Mouse (Mus musculus) intestine, embryonic 14.5 days (tissue): ENCODE data around the gene Olfr373. TPM values are rescaled to one million over a fixed set of nuclear protein-coding genes. Genes with fewer than 3 reads are reported as not detected.

ENCODE experiments used
- ATAC-seq: fragments of 200-750 bp; cut with Nextera tagmentation; replicated peaks from 2 replicates; pipeline ENCODE4 v1.8.0; 2017; ENCODE audit warnings: low read depth, moderate number of reproducible peaks, moderate TSS enrichment, moderate library complexity; ENCODE audit not compliant: low FRiP score, low TSS enrichment
- DNase-seq: peaks from one replicate; pipeline ENCODE4 v3.0.0-alpha.2; 2018; ENCODE audit warnings: low spot score
- H3K27ac ChIP-seq: fragments of 300-500 bp; sonication (generic); 2 replicates; pipeline ENCODE4 v1.5.1; 2014; ENCODE audit warnings: low read depth, mild to moderate bottlenecking, control low read depth
- H3K27me3 ChIP-seq: fragments of 300-500 bp; sonication (generic); replicated peaks from 2 replicates; pipeline ENCODE4 v1.6.1; 2014; ENCODE audit warnings: low read length, control low read depth; ENCODE audit not compliant: control insufficient read depth, insufficient read depth
- H3K36me3 ChIP-seq: fragments of 300-500 bp; sonication (generic); 2 replicates; pipeline ENCODE4 v1.6.1; 2014; ENCODE audit warnings: low read length, control low read depth; ENCODE audit not compliant: control insufficient read depth, insufficient read depth
- H3K4me1 ChIP-seq: fragments of 300-500 bp; sonication (generic); replicated peaks from 2 replicates; pipeline ENCODE4 v1.6.1; 2014; ENCODE audit warnings: low read length, control low read depth, mixed read lengths; ENCODE audit not compliant: control insufficient read depth, insufficient read depth
- H3K4me2 ChIP-seq: fragments of 300-500 bp; sonication (generic); 2 replicates; pipeline ENCODE4 v1.6.1; 2014; ENCODE audit warnings: low read length
- H3K4me3 ChIP-seq: fragments of 300-500 bp; sonication (generic); 2 replicates; pipeline ENCODE4 v1.5.1; 2014; ENCODE audit warnings: low read depth, low read length, control low read depth, mixed read lengths
- H3K9ac ChIP-seq: fragments of 300-500 bp; sonication (generic); 2 replicates; pipeline ENCODE4 v1.6.1; 2014; ENCODE audit warnings: mild to moderate bottlenecking, low read length
- H3K9me3 ChIP-seq: fragments of 300-500 bp; sonication (generic); 2 replicates; pipeline ENCODE4 v1.6.1; 2016; ENCODE audit warnings: low read length, control low read depth; ENCODE audit not compliant: control insufficient read depth
- WGBS: fragments of 180-500 bp; shearing (Covaris S2); extraction: QIAGEN DNeasy Blood & Tissue Kit; methylation state at CpG from one replicate; pipeline ENCODE4 v1.1.7; 2014; 5-methylcytosine and 5-hydroxymethylcytosine counted together
- polyA plus RNA-seq: library from polyadenylated mRNA; unstranded; fragments of >200 nt; fragmentation: Nextera tagmentation; extraction: Ambion mirVana; gene quantifications from 2 replicates; pipeline ENCODE4 v1.2.1, GENCODE M21; 2014

The Olfr373 gene
- polyA plus RNA-seq, 1 experiment from 2014 or later: 0.11 TPM

GRCm38 (mm10) chr8:72127834-72128233 is 44.9 kb downstream of the Olfr373 start:
- no peak for ATAC-seq
- H3K27ac ChIP-seq: no peak overlapping the region

DNA sequence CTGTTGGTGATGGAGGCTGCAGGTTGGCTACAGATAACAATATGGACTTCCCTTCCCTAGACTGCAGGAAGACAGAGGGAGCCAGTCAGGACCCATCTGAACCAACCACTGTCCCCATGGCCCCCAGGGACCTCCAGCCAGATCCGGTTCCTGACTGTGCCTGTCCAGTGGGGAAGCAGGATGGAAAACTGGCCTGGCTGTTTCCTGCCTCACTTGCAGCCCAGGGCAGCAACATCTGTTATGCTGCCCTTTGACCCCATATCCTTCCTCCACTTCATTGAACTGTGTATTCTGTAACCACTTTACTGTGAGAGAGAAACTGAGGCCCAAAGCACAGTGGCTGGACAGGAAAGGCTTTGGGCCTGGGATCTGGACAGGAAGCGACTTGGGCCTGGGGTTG is 48.3 kb downstream of the Olfr373 start:
- no peak overlapping the region for H3K4me2 ChIP-seq
- H3K27me3 ChIP-seq: no peaks in the 10 kb centered on the region
- ATAC-seq (no peak), DNase-seq (no peak)
- H3K4me3 ChIP-seq: no peak overlapping the region
- H3K4me1 ChIP-seq: peaks cover 5% of the 10 kb centered on the region
- no peak overlapping the region for H3K27ac ChIP-seq
- H3K9ac ChIP-seq: no peak overlapping the region
- H3K36me3 ChIP-seq: no peaks in the 10 kb centered on the region
- 62% methylated on average over 2 of the region's 2 CpGs for WGBS
- H3K9me3 ChIP-seq: no peaks in the 10 kb centered on the region

More at GRCm38 (mm10) chr8:72127834-72128233, 44.9 kb downstream of the Olfr373 start:
- Histone ChIP-seq H3K9ac (no peak overlapping the region), H3K36me3 (no peaks in the 10 kb centered on the region), H3K4me3 (no peak overlapping the region), H3K4me2 (no peak overlapping the region), H3K27me3 (no peaks in the 10 kb centered on the region), H3K9me3 (no peaks in the 10 kb centered on the region), H3K4me1 (no peaks in the 10 kb centered on the region)
- WGBS: 53% methylated on average over 1 of the region's 1 CpGs
- no peak for DNase-seq

- Histone ChIP-seq H3K4me3 (no peak overlapping the region), H3K4me2 (no peak overlapping the region), H3K27ac (no peak overlapping the region), H3K9me3 (no peaks in the 10 kb centered on the region), H3K9ac (no peak overlapping the region), H3K36me3 (no peaks in the 10 kb centered on the region), H3K4me1 (peaks cover 6% of the 10 kb centered on the region), H3K27me3 (no peaks in the 10 kb centered on the region)
- DNase-seq (no peak), ATAC-seq (no peak)
- 77% methylated on average over 2 of the region's 2 CpGs for WGBS
Measured at GRCm38 (mm10) chr8:72131901-72132300, 48.9 kb downstream of the Olfr373 start.

DNA sequence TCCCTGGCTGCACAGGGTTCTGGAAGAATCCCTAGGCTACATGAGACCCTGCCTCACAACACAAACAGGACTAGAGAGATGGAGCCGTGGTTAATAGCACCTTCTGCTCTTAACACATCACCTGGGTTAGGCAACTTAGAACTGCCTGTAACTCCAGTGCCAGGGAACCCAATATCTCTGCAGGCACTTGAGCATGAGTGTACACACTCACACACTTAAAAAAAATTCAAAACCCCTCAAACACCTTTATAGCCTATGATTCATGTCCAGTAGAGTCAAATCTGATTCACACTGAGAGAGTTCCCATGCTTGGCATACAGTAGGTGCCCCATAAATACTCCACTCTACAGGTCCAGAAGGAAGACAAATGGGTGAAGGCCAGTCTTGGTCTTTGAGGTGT is 49.4 kb downstream of the Olfr373 start:
- no peak for ATAC-seq
- WGBS: 69% methylated on average over 1 of the region's 1 CpGs
- DNase-seq: no peak

GRCm38 (mm10) chr8:72132891-72133290 is 49.9 kb downstream of the Olfr373 start:
- H3K27ac ChIP-seq: no peak overlapping the region
- no peak overlapping the region for H3K4me3 ChIP-seq
- H3K27me3 ChIP-seq: no peaks in the 10 kb centered on the region
- H3K36me3 ChIP-seq: peaks cover 2% of the 10 kb centered on the region; the same call in 1 of the 2 replicates
- H3K9ac ChIP-seq: no peak overlapping the region
- no peak overlapping the region for H3K4me2 ChIP-seq
- peaks cover 14% of the 10 kb centered on the region for H3K4me1 ChIP-seq
- no peak for DNase-seq
- WGBS: 58% methylated on average over 1 of the region's 1 CpGs
- no peak for ATAC-seq
- H3K9me3 ChIP-seq: no peaks in the 10 kb centered on the region

More for the DNA sequence above, 49.4 kb downstream of the Olfr373 start:
- Histone ChIP-seq H3K4me1 (peaks cover 11% of the 10 kb centered on the region), H3K9ac (no peak overlapping the region), H3K27me3 (no peaks in the 10 kb centered on the region), H3K9me3 (no peaks in the 10 kb centered on the region), H3K4me2 (no peak overlapping the region), H3K36me3 (no peaks in the 10 kb centered on the region), H3K27ac (no peak overlapping the region), H3K4me3 (no peak overlapping the region)

- no peaks in the 10 kb centered on the region for H3K9me3 ChIP-seq
- WGBS: 41% methylated on average over 1 of the region's 1 CpGs
- H3K4me3 ChIP-seq: no peak overlapping the region
- peaks cover 17% of the 10 kb centered on the region for H3K4me1 ChIP-seq
- ATAC-seq: no peak
- H3K36me3 ChIP-seq: peaks cover 8% of the 10 kb centered on the region
- no peak for DNase-seq
- no peak overlapping the region for H3K9ac ChIP-seq
- no peak overlapping the region for H3K27ac ChIP-seq
- H3K27me3 ChIP-seq: no peaks in the 10 kb centered on the region
- H3K4me2 ChIP-seq: no peak overlapping the region
Measured at GRCm38 (mm10) chr8:72133507-72133906, 50.5 kb downstream of the Olfr373 start.

GRCm38 (mm10) chr8:72134756-72135445 is 51.9 kb downstream of the Olfr373 start, which contains the start of gene Tpm4:
Gene Tpm4 (plus strand): TSS chr8:72134975.
- Histone ChIP-seq H3K9me3 (no peaks in the 10 kb centered on the region), H3K27ac (peak within 1 kb of the TSS; percentile 100), H3K4me3 (peak within 1 kb of the TSS; percentile 75), H3K27me3 (no peaks in the 10 kb centered on the region), H3K9ac (peak within 1 kb of the TSS; percentile 99), H3K4me1 (peaks cover 17% of the 10 kb centered on the region), H3K4me2 (peak within 1 kb of the TSS; percentile 60), H3K36me3 (peaks cover 22% of the 10 kb centered on the region)
- DNase-seq (peak; percentile 87), ATAC-seq (peak; percentile 88)
- WGBS: under 1% methylated on average over 41 of the region's 49 CpGs

DNA sequence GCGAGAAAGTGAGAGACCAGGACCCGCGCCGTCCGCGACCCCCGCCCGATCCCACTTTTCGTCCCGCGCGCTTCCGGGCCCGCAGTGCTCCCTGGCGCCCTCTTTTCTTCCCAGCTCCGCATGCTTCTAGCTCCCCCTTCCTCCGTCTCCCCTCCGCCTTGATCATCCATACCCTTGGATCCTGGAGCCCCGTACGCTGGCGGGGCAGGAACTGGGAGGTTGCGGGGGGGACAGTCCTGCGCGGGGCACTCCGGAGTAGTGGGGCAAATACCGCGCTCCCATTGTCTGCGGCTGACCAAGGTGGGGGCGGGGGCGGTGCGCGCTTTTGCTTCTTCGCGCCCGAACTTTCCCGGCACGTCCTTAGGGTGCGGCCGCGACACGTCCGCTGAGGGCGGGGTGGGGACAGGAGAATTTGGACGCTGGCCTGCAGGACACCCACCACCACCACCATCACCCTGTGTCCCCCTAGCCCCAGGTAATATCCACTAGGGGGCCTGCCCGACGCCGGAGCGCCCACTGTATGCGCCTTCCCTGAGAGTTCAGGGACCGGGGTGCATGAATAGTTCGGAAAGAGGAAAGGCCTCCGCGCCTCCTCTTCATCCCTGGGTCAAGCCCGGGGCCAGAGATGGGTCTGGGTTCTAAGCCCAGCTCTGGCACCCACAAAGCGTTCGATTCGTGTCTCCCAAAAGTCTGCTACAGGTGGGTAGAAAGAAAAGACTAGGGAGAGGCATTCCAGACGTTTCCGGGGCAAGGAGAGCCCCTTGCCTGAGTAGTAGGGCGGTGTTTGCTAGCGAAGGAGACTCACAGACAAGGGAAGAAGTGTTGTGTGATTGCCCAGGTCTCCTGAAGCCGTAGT is 52.7 kb downstream of the Olfr373 start:
- Histone ChIP-seq H3K9me3 (no peaks in the 10 kb centered on the region), H3K27me3 (no peaks in the 10 kb centered on the region), H3K36me3 (peaks cover 30% of the 10 kb centered on the region), H3K27ac (peak overlapping the region; percentile 100), H3K4me2 (peak overlapping the region; percentile 60), H3K9ac (peak overlapping the region; percentile 99), H3K4me1 (peaks cover 17% of the 10 kb centered on the region), H3K4me3 (peak overlapping the region; percentile 75)
- peak; percentile 56 for ATAC-seq
- DNase-seq: peak; percentile 89
- WGBS: under 1% methylated on average over 54 of the region's 62 CpGs
